Mouse (Mus musculus) MEL (cell line): ENCODE measurements around the gene Hoxd10. TPM values are rescaled to one million over a fixed set of nuclear protein-coding genes. Genes with fewer than 3 reads are reported as not detected.

Experiments used
- DNase-seq: peaks from one replicate; pipeline ENCODE4 v3.0.0; 2011; ENCODE audit warnings: low read depth, low spot score
- H3K27ac ChIP-seq: 2 replicates; pipeline ENCODE4 v1.5.1; 2012; ENCODE audit warnings: low read depth, mild to moderate bottlenecking, control low read depth, low read length, moderate library complexity; ENCODE audit not compliant: control insufficient read depth
- H3K27me3 ChIP-seq, 2 experiments: fragments of 150-350 bp in 1 of 2; sonication (generic) in 1 of 2; 2 replicates each; pipeline ENCODE4 v1.6.1; 2012; ENCODE audit warnings: low read length in 2 of 2, mild to moderate bottlenecking in 2 of 2, improper control_type of control experiment in 1 of 2, moderate library complexity in 1 of 2; ENCODE audit not compliant: insufficient read depth in 2 of 2, control insufficient read depth in 1 of 2
- H3K36me3 ChIP-seq, 2 experiments: 2 replicates each; pipeline ENCODE4 v1.6.1; 2012 to 2014; ENCODE audit warnings: low read length in 2 of 2, improper control_type of control experiment in 1 of 2, inconsistent platforms in 1 of 2, mild to moderate bottlenecking in 1 of 2; ENCODE audit not compliant: insufficient read depth in 2 of 2, control insufficient read depth in 1 of 2
- H3K4me1 ChIP-seq, 2 experiments: fragments of 150-350 bp in 1 of 2; sonication (generic) in 1 of 2; 2 replicates each; pipeline ENCODE4 v1.6.1; 2012; ENCODE audit warnings: low read length in 2 of 2, improper control_type of control experiment in 1 of 2, mild to moderate bottlenecking in 1 of 2; ENCODE audit not compliant: insufficient read depth in 2 of 2, control insufficient read depth in 1 of 2
- H3K4me3 ChIP-seq, 2 experiments: fragments of 150-350 bp in 1 of 2; sonication (generic) in 1 of 2; 2 replicates each; pipeline ENCODE4 v1.5.1; 2012; ENCODE audit warnings: low read depth in 2 of 2, low read length in 2 of 2, mild to moderate bottlenecking in 2 of 2, moderate library complexity in 2 of 2, control low read depth in 1 of 2, improper control_type of control experiment in 1 of 2; ENCODE audit not compliant: control insufficient read depth in 1 of 2, insufficient read depth in 1 of 2
- H3K79me2 ChIP-seq: 2 replicates; pipeline ENCODE4 v1.6.1; 2012; ENCODE audit warnings: mild to moderate bottlenecking, low read length, moderate library complexity; ENCODE audit not compliant: control insufficient read depth, poor library complexity, insufficient read depth
- H3K9ac ChIP-seq: 2 replicates; pipeline ENCODE4 v1.6.1; 2012; ENCODE audit warnings: low read depth, mild to moderate bottlenecking, control low read depth, low read length, moderate library complexity; ENCODE audit not compliant: control insufficient read depth, poor library complexity, severe bottlenecking
- H3K9me3 ChIP-seq: fragments of 150-350 bp; sonication (generic); replicated peaks from 2 replicates; pipeline ENCODE4 v1.6.1; 2012; ENCODE audit warnings: mild to moderate bottlenecking, low read length, improper control_type of control experiment, moderate library complexity; ENCODE audit not compliant: insufficient read depth
- BHLHE40 ChIP-seq: IDR thresholded peaks from 2 replicates; pipeline ENCODE4 v1.6.1; 2012; ENCODE audit warnings: low read depth, mild to moderate bottlenecking, inconsistent platforms, low read length, improper control_type of control experiment, borderline replicate concordance
- CHD1 ChIP-seq: IDR thresholded peaks from 2 replicates; pipeline ENCODE4 v1.6.1; 2012; ENCODE audit warnings: low read depth, mild to moderate bottlenecking, inconsistent platforms, low read length, improper control_type of control experiment
- ELF1 ChIP-seq: IDR thresholded peaks from 2 replicates; pipeline ENCODE4 v1.6.1; 2014; ENCODE audit warnings: low read depth, mild to moderate bottlenecking, inconsistent platforms, low read length, improper control_type of control experiment, moderate library complexity
- EP300 ChIP-seq, 2 experiments: IDR thresholded peaks; 2 replicates each; pipeline ENCODE4 v1.6.1; 2011; ENCODE audit warnings: improper control_type of control experiment in 2 of 2, low read length in 2 of 2, low read depth in 1 of 2, mild to moderate bottlenecking in 1 of 2
- ETS1 ChIP-seq: IDR thresholded peaks from 2 replicates; pipeline ENCODE4 v1.6.1; 2012; ENCODE audit warnings: low read depth, mild to moderate bottlenecking, inconsistent platforms, low read length, improper control_type of control experiment, moderate library complexity
- GABPA ChIP-seq: IDR thresholded peaks from 2 replicates; pipeline ENCODE4 v1.6.1; 2012; ENCODE audit warnings: low read depth, mild to moderate bottlenecking, inconsistent platforms, low read length, improper control_type of control experiment, moderate library complexity
- GATA1 ChIP-seq: IDR thresholded peaks from 2 replicates; pipeline ENCODE4 v1.6.1; 2011; ENCODE audit warnings: low read depth, low read length, improper control_type of control experiment
- KAT2A ChIP-seq: conservative IDR thresholded peaks from 2 replicates; pipeline ENCODE4 v1.6.1; 2012; ENCODE audit warnings: low read depth, low read length, improper control_type of control experiment, inconsistent platforms
- MAFK ChIP-seq: IDR thresholded peaks from 2 replicates; pipeline ENCODE4 v1.6.1; 2011; ENCODE audit warnings: low read depth, mild to moderate bottlenecking, low read length, improper control_type of control experiment, borderline replicate concordance
- MAX ChIP-seq: IDR thresholded peaks from 2 replicates; pipeline ENCODE4 v1.6.1; 2011; ENCODE audit warnings: low read length, improper control_type of control experiment
- MAZ ChIP-seq: IDR thresholded peaks from 2 replicates; pipeline ENCODE4 v1.6.1; 2012; ENCODE audit warnings: low read depth, mild to moderate bottlenecking, inconsistent platforms, low read length, improper control_type of control experiment
- POLR2A ChIP-seq, 2 experiments: IDR thresholded peaks; 2 replicates each; pipeline ENCODE4 v1.6.1; 2011 to 2012; ENCODE audit warnings: low read length in 2 of 2, mild to moderate bottlenecking in 2 of 2, control low read depth in 1 of 2, improper control_type of control experiment in 1 of 2, low read depth in 1 of 2, moderate library complexity in 1 of 2; ENCODE audit not compliant: control insufficient read depth in 1 of 2, insufficient read depth in 1 of 2, poor library complexity in 1 of 2
- POLR2AphosphoS5 ChIP-seq: IDR thresholded peaks from 2 replicates; pipeline ENCODE4 v1.6.1; 2012; ENCODE audit warnings: low read depth, borderline replicate concordance, mild to moderate bottlenecking, inconsistent platforms, low read length, moderate library complexity, mixed read lengths
- SIN3A ChIP-seq: IDR thresholded peaks from 2 replicates; pipeline ENCODE4 v1.6.1; 2012; ENCODE audit warnings: low read length, improper control_type of control experiment, inconsistent platforms
- TAL1 ChIP-seq: IDR thresholded peaks from 2 replicates; pipeline ENCODE4 v1.6.1; 2012; ENCODE audit warnings: mild to moderate bottlenecking, inconsistent platforms, low read length, moderate library complexity, mixed read lengths
- TCF12 ChIP-seq: IDR thresholded peaks from 2 replicates; pipeline ENCODE4 v1.6.1; 2014; ENCODE audit warnings: low read depth, mild to moderate bottlenecking, inconsistent platforms, low read length, improper control_type of control experiment, moderate library complexity
- USF1 ChIP-seq: IDR thresholded peaks from 2 replicates; pipeline ENCODE4 v1.6.1; 2014; ENCODE audit warnings: low read depth, mild to moderate bottlenecking, inconsistent platforms, low read length, improper control_type of control experiment, moderate library complexity
- USF2 ChIP-seq, 2 experiments: IDR thresholded peaks; 2 replicates each; pipeline ENCODE4 v1.6.1; 2011 to 2012; ENCODE audit warnings: improper control_type of control experiment in 2 of 2, low read length in 2 of 2, borderline replicate concordance in 1 of 2, inconsistent platforms in 1 of 2, low read depth in 1 of 2, mild to moderate bottlenecking in 1 of 2; ENCODE audit not compliant: insufficient read depth in 1 of 2
- ZC3H11A ChIP-seq: IDR thresholded peaks from 2 replicates; pipeline ENCODE4 v1.6.1; 2012; ENCODE audit warnings: low read depth, mild to moderate bottlenecking, inconsistent platforms, low read length, improper control_type of control experiment
- ZKSCAN1 ChIP-seq: IDR thresholded peaks from 2 replicates; pipeline ENCODE4 v1.6.1; 2012; ENCODE audit warnings: low read depth, mild to moderate bottlenecking, inconsistent platforms, low read length, improper control_type of control experiment, moderate library complexity
- polyA plus RNA-seq, 2 experiments: library from polyadenylated mRNA; stranded (reverse) in 1 of 2; unstranded in 1 of 2; fragments of >175 nt in 1 of 2; fragments of >200 nt in 1 of 2; gene quantifications; 2 replicates each; pipeline versions ENCODE4 v1.2.1 to v1.2.4; 2012; ENCODE audit warnings: low replicate concordance in 2 of 2, low read depth in 1 of 2; ENCODE audit not compliant: insufficient read length in 2 of 2, insufficient read depth in 1 of 2, missing spikeins in 1 of 2
- total RNA-seq: library from RNA; depleted of rRNA; stranded (reverse); fragments of 300-350 nt; gene quantifications from 2 replicates; pipeline ENCODE4 v1.2.3, GENCODE M21; 2012

Hoxd10 gene
- total and polyA plus RNA-seq, 3 experiments = not detected

DNA sequence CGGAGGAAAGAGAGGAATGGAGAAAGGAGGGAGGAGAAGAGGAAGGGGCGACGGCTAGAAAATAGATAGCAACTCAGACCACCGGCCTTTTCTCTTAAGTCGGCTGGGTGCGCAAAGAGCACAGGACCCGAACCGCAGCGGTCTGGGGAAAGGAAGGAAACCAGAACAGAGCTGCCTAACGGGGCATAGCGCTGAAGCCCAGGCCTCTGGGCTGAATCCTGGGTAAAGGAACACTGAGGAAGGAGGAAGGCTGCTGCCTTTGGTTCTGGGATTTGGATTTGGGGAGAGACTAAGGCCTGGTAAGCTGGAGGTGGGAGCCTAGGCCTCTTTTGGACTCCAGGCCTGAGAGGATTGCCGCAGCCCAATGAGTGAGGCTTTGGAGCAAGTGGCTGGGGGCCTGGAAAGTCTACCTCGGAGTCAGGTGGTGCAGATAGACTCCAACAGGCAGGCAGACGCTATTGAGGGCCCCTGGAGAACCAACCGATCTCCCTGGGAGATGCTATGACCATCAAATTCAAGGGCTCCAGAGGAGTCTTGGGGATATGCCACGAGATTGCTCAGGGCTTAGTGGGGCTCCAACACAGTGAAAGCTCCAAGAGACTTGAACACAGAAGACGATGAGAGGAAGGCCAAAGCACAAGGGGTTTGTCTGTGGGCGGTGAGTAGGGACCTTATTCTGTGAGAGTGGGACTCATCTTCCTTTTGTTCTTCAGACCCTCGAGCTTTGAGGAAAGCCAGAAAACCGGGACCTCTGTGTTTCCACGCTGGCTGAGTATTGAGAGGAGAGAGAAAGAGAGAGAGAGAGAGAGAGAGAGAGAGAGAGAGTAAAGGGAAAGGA, 10.9 kb upstream of the Hoxd10 start:
- peaks cover 2 to 5% of the 10 kb centered on the region in 2 experiments; a peak in 3 of 4 replicates for H3K27me3 ChIP-seq

DNA sequence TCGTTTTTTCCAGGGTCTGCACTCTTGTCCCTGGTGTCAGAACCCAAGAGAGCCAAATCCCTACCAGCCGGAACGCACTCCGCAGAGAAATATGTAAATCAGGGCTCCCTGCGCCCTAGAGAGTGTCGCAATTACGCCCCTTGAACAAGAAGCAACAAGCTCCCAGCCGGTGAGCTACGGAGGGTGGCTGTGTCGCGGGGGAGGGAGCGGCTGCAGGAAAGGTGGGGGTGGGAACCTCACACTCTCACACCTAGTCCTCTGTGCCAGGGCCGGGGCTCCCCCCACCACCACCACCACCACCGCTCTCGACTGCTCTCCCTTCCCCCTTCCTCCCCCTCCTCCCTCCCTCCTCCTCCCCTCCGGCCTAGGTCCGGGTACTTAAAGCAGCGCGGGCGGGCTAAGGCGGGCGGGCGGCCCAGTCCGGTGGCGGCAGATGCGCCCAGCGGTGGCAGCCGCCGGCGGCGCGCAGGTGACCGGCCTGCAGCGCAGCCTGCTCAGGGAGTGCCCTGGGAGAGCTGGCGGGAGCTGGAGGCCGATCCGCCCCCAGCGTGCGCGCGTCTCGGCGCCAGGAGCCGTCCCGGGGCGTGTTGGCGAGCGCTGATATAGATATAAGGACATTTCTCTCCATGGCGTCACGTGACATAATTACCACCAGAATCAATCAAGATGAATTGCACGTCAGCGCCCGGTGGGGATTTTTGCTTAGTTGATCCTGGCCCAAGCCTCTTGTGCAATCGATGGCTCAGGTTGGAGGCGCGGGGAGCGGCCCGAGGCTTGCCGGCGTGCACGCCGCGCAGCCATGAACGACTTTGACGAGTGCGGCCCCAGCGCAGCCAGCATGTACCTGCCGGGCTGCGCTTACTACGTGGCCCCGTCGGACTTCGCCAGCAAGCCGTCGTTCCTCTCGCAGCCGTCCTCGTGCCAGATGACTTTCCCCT, 9.9 kb upstream of the Hoxd10 start:
- Histone ChIP-seq H3K4me3 (no peak overlapping the region), H3K9me3 (no peaks in the 10 kb centered on the region), H3K27me3 (peaks cover 2 to 5% of the 10 kb centered on the region in 2 experiments), H3K36me3 (no peaks in the 10 kb centered on the region), H3K4me1 (no peaks in the 10 kb centered on the region)
- TF ChIP-seq BHLHE40 (no peak), POLR2AphosphoS5 (no peak)
- TF ChIP-seq, all 39 proteins: peak for 0
- H3K9ac ChIP-seq = no peak overlapping the region
- no peak for DNase-seq
- H3K79me2 ChIP-seq = no peaks in the 10 kb centered on the region
- no peak overlapping the region for H3K27ac ChIP-seq

More for the DNA sequence above, 10.9 kb upstream of the Hoxd10 start:
- Histone ChIP-seq H3K4me1 (no peaks in the 10 kb centered on the region), H3K4me3 (no peak overlapping the region), H3K79me2 (no peaks in the 10 kb centered on the region), H3K36me3 (no peaks in the 10 kb centered on the region), H3K9ac (no peak overlapping the region), H3K9me3 (no peaks in the 10 kb centered on the region), H3K27ac (no peak overlapping the region)
- DNase-seq = no peak
- no peak for TF ChIP-seq GABPA
- TF ChIP-seq SIN3A = no peak
- no peak for TF ChIP-seq MAFK
- no peak for TF ChIP-seq POLR2A (IDR thresholded peaks at IDR 0.05; ENCODE audit: control insufficient read depth in 1 of 2, insufficient read depth in 1 of 2, low read depth in 1 of 2, low read length in 2 of 2, poor library complexity in 1 of 2)
- TF ChIP-seq KAT2A = no peak
- no peak for TF ChIP-seq ZKSCAN1
- TF ChIP-seq GATA1 = no peak
- no peak for TF ChIP-seq ZC3H11A
- TF ChIP-seq TAL1 = no peak
- no peak for TF ChIP-seq CHD1
- no peak for TF ChIP-seq ELF1
- no peak for TF ChIP-seq EP300 (IDR thresholded peaks at IDR 0.05; ENCODE audit: low read depth in 1 of 2, low read length in 2 of 2)
- no peak for TF ChIP-seq MAZ
- TF ChIP-seq TCF12 = no peak
- TF ChIP-seq USF1 = no peak
- no peak for TF ChIP-seq MAX
- no peak for TF ChIP-seq ETS1
- no peak for TF ChIP-seq USF2 (IDR thresholded peaks at IDR 0.05; ENCODE audit: borderline replicate concordance in 1 of 2, insufficient read depth in 1 of 2, low read depth in 1 of 2, low read length in 2 of 2)
